Mouse (Mus musculus): ENCODE measurements around the gene Fam234a.
"Not testable (repeated sequence)": the region's sequence is repeated elsewhere in the genome, so short reads cannot be mapped to it uniquely, and the experiment has no call there.

Fam234a gene

GRCm38 (mm10) chr17:26234386-26234785, 9.7 kb downstream of the Fam234a start:
- no peak for DNase-seq (ENCODE audit: low read depth, low spot score)

DNA sequence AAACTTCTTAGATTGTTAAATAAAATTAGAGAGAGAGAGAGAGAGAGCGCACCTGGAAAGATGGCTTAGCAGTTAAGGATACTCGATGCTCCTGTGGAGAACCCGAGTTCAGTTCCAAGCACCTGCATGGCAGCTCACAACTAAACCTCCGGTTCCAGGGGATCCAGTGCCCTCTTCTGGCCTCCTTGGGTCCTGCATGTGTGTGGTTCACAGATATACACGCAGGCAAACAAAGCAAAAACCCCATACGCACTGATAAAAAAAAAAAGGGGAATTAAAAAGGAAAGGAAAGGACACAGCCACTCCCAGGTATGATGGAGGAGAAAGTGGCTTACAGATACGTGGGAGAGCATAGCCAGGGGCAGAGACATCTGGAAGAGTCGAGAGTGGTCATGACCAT, 11.2 kb downstream of the Fam234a start:
- no peak for DNase-seq (ENCODE audit: low read depth, low spot score)

GRCm38 (mm10) chr17:26231156-26231555, 12.9 kb downstream of the Fam234a start:
- DNase-seq (ENCODE audit: low read depth, low spot score) = no peak

- DNase-seq (ENCODE audit: low read depth, low spot score) = no peak
These were observed 14.3 kb downstream of the Fam234a start for GRCm38 (mm10) chr17:26229776-26230175.

GRCm38 (mm10) chr17:26225150-26225549, 18.9 kb downstream of the Fam234a start:
- no peak for DNase-seq (ENCODE audit: low read depth, low spot score)

- DNase-seq (ENCODE audit: low read depth, low spot score) = no peak
These were observed 22.5 kb downstream of the Fam234a start for GRCm38 (mm10) chr17:26221508-26221907.

DNA sequence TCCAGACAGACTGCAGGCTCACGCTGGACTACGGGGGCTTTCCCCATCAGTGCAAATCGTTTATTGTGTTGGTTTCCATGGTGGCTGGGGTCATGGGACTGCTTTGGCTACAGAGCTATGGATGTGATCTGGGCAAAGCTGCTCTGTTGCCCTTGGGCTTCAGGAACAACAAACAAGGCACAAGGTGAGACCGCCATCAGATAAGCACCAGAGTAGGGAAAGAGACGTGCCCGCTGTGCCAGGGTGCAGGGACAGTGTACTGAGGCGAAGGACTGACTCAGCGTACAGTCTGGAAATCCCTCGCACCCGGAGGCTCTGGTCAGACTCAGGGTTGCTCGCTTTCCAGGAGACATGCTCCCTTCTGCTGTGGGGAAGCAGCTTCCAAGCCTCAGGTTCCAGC, 31.4 kb downstream of the Fam234a start:
- DNase-seq (ENCODE audit: low read depth, low spot score) = no peak

- DNase-seq (ENCODE audit: low read depth, low spot score) = no peak
These were observed 31.8 kb downstream of the Fam234a start for GRCm38 (mm10) chr17:26212241-26212640.

GRCm38 (mm10) chr17:26207686-26208085, 36.4 kb downstream of the Fam234a start, which contains the start of gene Arhgdig:
Gene Arhgdig (minus strand): TSS chr17:26207786.
- DNase-seq (ENCODE audit: low read depth, low spot score) = no peak

DNA sequence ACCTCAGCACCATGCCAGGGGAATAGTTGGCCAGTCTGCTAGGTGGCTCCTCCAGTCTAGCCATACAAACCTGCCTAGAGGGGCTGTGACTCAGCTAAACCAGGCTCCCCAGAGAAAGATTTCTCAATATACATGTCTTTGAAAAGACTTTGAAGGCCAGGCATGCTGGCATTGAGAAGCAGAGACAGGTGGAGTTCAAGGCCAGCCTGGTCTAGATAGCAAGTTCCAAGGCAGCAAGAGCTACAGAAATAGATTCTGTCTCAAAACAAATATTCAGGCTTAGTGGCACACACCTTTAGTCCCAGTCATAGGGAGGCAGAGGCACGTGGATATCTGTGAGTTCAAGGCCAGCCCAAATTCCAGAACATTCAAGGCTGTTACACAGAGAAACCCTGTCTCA, 37.6 kb downstream of the Fam234a start:
- DNase-seq (ENCODE audit: low read depth, low spot score) = no peak

DNA sequence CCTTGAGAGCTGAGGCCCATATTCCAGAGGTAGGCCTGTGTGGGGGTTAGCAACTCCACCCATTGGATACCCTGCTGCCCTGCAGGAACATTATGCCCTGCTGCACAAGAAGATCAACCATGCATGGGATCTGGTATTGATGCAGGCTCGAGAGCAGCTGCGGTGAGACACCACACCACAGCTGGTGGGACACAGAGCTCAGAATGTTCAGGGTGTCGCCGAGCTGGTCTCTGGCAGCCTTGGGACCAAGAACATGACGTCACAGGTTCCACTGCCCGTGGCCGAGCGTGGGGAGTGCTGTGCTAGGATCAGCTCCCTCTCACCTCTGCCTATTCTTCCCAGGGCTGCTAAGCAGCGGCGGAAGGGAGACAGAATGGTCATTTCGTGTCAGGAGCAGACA, 39.3 kb downstream of the Fam234a start:
- no peak for DNase-seq (ENCODE audit: low read depth, low spot score)

GRCm38 (mm10) chr17:26203321-26203811, 40.7 kb downstream of the Fam234a start:
- DNase-seq (ENCODE audit: low read depth, low spot score) = peak; percentile 81

DNA sequence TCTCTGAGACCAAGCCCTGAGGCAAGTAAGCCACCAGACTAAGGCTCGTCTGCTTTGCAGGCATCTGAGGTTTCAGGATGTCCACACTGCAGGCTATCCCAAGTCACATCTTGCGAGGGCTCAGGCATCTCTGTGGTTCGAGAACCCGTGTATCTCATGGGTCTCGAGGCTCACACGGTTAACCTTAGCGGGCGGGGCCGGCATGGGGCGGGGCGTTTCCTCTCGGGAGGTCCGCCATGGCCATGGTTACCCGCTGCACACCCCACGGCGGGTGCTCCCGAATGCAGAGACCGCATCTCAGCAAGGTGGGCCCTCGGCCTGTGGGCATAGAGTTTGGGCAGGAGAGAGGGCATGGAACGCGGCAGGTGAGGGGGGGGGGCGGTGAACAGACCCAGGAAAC, 41.3 kb downstream of the Fam234a start, which contains the start of gene Rgs11:
TSS of gene Rgs11 (plus strand) at position 215 of the 400 bp plus-strand sequence.
- DNase-seq (ENCODE audit: low read depth, low spot score) = peak; percentile 32

DNA sequence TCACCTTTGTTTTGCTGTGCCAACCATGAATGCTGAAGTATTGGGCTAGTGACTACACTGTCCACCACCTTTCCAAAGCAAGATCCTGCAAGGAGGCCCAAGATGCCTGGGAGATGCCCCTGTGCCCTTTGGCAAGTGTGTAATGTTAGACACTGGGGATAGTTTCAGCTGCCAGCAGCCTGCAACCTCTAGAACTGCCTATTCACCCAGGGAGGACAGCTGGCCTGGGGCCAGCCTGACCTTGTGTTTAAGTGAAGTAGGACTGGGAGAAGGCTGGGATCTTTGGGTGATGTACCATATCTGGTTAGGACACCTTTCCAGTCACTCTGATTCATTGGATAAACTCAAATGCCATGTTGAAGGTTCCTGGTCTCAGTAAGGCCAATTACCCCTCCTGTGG, 42.0 kb downstream of the Fam234a start:
- no peak for DNase-seq (ENCODE audit: low read depth, low spot score)

GRCm38 (mm10) chr17:26200831-26201705, 43.0 kb downstream of the Fam234a start:
- DNase-seq (ENCODE audit: low read depth, low spot score) = peak; percentile 44

GRCm38 (mm10) chr17:26198892-26199291, 45.1 kb downstream of the Fam234a start, which contains the start of gene Pdia2:
Gene Pdia2 (minus strand): TSS chr17:26199087.
- no peak for DNase-seq (ENCODE audit: low read depth, low spot score)

GRCm38 (mm10) chr17:26192481-26193190, 51.4 kb downstream of the Fam234a start:
- no peak for DNase-seq (ENCODE audit: low read depth, low spot score)

DNA sequence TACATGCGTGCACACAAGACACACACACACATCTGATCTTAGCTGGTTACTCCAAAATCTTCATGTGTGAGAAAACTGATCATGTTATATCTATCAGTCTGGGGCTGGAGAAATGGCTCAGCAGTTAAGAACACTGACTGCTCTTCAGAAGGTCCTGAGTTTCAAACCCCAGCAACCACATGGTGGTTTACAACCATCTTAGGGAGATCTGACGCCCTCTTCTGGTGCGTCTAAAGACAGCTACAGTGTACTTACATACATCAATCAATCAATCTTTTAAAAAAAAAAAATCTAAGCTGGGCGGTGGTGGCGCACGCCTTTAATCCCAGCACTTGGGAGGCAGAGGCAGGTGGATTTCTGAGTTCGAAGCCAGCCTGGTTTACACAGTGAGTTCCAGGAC, 52.6 kb downstream of the Fam234a start:
- DNase-seq (ENCODE audit: low read depth, low spot score) = not testable (repeated sequence)

DNA sequence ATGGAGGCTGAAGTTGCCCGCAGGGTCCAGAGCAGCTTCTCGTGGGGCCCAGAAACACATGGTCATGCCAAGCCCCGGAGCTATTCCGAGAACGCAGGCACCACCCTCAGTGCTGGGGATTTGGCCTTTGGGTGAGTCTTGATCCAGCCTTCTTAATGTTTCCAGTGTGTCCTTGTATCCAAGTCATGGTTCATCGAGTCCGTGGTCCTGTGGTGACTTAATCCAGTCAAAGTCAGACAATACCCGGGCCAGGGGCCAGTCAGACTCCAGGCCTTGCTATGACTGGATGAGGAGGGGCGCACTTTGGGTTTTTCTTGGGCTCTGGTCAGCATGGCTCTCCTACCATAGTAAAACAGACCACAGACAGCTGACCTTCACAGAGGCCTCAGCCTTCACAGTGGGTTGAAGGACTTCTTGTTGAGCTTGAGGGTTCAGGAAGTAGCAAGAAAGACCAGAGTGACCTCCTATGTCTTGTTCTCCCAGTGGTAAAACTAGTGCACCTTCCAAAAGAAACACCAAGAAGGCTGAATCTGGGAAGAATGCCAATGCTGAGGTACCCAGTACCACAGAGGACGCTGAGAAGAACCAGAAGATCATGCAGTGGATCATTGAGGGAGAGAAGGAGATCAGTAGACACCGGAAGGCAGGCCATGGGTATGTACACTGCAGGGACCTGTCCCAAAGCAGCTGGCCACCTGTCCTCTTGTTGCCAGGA, 55.8 kb downstream of the Fam234a start:
- no peak for DNase-seq (ENCODE audit: low read depth, low spot score)

GRCm38 (mm10) chr17:26187592-26187991, 56.5 kb downstream of the Fam234a start:
- DNase-seq (ENCODE audit: low read depth, low spot score) = peak; percentile 69

GRCm38 (mm10) chr17:26181179-26181578, 62.9 kb downstream of the Fam234a start:
- DNase-seq (ENCODE audit: low read depth, low spot score) = peak; percentile 51

DNA sequence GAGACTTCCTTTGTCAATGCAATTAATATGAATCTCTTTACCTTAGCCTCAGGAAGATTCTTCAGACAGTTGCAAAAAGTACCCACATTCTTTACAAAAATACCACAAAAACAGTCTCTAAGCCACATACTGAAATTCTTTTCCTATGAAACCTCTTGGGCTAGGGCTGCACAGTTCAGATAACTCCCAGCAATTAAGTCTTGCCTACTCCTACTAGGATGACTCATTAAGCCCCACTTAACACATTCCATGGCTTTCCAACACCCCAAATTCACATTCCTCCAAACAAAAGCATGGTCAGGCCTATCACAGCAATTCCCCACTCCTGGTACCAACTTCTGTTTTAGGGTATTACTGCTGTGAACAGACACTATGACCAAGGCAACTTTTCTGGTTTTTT, 65.4 kb downstream of the Fam234a start:
- DNase-seq (ENCODE audit: low read depth, low spot score) = no peak
